Mouse (Mus musculus): ENCODE results near the gene Rps16.

Rps16 gene

DNA sequence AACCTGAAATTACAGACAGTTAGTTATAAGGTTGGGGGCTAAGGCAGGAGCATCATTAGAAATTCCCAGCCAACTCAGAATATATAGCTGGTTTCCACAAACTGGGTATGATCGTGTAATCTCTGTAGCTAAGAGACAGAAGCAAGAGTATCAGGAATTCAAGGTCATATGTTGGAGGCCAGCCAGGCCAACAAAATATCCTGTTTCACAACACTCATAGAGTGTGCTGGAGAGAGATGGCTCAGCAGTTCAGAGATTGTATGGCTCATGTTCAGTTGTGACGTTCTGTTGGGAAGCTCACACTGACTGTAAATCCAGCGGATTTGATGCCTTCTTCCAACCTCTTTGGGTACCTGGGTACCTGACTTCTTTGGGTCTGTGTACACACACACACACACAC, 2.7 kb upstream of the Rps16 start:
- in situ Hi-C loops (cut with MboI, MseI): no loop called here

DNA sequence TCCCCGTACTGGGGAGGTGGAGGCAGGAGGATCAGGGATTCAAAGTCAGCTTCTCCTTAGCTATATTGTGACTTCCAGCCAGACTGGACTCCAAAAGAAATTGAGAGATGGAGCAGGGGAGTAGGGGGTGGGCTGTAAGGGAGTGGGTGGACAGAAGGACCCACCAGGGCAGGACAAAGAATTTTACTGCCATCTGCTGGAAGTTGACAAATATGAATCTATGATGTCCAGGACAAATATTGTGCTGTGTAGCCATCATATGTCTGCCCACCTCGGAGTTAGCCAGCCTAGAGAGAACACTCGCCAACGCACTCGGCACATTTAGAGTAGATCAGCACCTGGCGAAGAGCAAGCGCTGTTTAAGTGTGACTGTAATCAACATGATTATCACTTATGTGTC, 1.9 kb upstream of the Rps16 start:
- in situ Hi-C loops (cut with MboI, MseI): no loop called here

DNA sequence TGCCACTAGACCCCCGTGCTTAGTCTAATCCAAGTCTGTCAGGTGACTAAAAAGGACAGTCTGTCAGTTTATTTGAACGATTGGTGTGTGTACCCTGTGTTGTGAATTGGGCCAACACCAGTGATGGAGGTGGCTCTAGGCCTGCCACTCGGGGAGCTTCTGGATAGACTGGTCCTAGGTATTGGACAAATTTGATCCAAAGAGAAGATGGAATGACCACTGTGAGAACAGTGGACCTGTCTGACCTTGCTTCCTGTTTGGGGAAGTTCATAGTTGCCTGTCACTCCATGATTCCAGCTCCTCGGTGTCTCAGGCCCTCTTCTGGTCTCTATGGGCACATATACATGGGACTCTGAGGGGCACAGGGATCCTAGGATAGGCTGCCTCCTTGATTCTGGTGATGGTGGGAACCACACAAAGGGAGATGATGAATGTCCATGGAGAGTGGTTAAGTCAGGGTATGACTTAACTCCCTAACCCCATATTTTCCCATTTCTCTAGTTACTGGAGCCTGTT, 1.3 kb downstream of the Rps16 start:
- in situ Hi-C loops (cut with MboI, MseI): no loop called here

DNA sequence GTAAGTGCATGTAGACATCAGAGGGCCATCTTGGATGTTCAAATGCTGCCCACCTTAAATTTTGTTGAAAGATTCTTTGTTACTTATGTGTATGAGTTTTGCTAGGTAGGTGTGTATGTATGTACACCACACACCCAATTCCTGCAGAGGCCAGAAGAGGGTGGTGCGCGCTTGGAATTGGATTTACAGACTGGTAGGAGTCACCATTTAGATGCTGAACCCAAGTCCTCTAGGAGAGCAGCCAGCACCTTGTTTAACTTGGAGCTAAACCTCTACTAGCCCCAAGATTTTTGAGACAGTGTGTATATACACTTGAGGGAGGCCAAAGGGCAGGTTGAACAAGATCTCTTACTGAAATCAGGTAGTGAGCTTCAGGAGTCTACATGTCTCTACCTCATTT, 2.8 kb downstream of the Rps16 start:
- in situ Hi-C loops (cut with MboI, MseI): no loop called here

DNA sequence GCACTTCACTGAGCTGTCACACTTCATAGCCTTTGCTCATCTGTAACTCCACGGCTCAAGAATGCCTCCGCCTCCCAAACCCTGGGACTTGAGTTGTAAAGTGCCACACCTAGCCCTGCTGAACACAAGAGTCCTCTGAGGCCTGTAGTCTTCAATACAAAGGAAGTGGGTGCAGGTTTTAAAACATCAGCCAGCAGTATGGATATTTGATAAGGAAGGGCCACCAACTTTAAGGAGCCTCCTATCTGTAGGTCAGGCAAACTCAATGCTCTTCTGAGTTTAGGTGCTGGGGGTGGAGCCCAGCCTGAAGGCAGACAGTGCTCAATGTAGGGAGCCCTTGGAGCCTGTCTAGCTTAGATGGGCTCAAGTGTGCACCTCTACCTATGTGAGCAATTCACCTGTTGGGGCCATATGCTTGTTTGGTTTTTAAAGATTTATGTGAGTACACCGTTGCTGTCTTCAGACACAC, 3.7 kb downstream of the Rps16 start:
- in situ Hi-C loops (cut with MboI, MseI): no loop called here

DNA sequence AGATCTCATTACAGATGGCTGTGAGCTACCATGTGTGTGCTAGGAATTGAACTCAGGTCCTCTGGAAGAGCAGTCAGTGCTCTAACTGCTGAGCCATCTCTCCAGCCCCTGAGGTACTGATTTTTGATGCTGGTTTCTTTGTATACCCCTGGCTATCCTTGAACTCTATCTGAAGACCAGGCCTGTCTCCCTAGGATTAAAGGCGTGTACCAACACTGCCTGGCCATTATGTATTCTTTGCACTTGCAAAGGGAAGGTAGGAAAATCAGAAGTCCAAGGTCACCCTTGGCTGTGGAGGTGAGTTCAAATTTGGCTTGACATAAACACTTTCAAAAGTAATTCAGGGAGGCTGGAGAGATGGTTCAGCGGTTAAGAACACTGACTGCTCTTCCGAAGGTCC, 4.1 kb downstream of the Rps16 start:
- in situ Hi-C loops (cut with MboI, MseI): no loop called here

DNA sequence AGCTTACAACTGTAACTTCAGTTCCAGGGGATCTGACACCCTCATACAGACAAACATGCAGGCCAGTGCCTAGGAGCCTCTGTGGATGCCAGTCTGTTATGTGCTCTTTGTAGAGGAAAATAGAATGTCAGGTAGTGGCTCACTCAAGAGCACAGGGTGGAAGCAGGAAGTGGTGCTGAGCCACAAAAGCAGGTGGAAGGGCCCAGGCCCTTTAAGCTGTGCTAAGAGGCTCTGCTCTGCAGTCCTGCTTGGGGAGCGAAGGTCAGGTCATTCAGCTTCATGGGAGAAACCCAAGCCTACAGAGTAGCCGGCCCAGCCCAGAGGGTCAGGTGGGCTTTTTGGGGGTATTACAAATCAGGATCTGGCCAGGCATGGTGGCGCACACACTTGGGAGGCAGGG, 4.8 kb downstream of the Rps16 start:
- in situ Hi-C loops (cut with MboI, MseI): no loop called here

DNA sequence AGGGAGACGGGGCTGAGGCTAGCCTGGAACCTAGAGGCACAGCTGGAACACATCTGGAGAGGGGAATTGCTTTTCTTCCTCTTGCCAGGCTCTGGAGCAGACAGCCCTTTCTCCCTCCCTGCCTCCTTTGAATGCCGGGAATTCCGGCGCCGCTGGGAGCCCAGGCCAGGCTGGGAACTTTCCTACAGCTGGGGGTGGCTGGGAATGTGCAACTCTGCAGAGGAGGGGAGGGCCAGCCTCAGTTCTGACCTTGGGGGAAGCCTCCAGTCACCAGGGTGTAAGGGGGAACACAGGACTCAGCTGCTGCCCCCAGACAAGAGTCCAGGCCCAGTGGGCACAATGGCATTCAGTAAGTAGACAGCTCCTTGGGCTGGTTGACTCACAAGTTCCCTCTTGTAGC, 6.5 kb downstream of the Rps16 start:
- in situ Hi-C loops (cut with MboI, MseI): no loop called here

DNA sequence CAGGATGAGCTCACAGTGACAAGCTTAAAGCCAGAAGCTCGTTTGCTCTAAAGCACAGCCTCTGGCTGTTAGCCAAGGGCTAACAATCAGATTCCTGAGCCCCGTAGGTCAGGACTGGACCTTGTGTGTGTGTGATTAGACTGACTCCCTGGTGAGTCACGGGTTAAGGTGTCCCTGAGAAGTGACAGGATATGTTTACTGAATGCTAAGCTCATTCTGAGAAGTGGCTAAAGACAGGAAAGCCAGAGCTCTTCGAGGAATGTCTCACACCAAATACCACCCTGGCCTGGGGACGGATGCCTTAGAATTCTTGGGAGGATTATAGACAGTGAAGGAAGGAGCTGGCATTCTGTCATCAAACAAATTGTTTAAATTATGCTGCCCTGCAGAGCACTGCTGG, 7.5 kb downstream of the Rps16 start:
- in situ Hi-C loops (cut with MboI, MseI): no loop called here

DNA sequence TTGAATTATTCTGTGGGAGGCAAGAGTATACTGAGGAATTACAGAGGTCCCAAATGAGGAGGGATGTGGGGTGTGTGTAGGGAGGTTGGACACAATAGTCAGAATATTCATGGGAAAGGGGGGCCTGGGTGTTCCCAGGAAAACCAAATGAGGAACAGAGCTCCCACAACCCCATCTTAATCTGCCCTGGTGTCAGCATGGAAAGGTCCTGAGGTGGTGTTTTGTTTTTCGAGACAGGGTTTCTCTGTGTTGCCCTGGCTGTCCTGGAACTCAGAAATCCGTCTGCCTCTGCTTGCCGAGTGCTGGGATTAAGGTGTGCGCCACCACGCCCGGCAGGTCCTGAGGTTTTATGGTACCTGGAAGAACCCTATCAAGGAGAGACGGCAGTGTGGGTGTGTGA, 8.0 kb downstream of the Rps16 start:
- in situ Hi-C loops (cut with MboI, MseI): no loop called here

DNA sequence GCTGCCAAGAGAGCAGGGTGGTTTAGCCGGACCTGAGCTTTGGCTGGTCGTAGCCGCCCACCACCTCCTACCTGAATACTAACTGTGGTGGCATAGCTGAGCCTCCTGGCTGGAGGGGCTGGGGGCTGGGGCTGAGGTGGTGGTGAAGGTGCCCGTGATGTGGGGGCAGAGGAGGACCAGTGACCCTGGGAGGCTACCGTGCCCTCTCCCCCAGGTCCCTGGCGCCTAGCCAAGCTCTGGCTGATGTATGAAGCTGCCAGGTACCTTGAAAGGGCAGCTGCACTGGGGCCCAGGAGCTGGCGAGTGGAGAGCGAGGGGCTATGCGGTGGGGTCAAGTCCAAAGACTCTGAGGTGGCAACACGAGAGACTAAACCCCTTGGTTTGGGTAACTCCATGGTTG, 9.4 kb downstream of the Rps16 start:
- in situ Hi-C loops (cut with MboI, MseI): no loop called here

DNA sequence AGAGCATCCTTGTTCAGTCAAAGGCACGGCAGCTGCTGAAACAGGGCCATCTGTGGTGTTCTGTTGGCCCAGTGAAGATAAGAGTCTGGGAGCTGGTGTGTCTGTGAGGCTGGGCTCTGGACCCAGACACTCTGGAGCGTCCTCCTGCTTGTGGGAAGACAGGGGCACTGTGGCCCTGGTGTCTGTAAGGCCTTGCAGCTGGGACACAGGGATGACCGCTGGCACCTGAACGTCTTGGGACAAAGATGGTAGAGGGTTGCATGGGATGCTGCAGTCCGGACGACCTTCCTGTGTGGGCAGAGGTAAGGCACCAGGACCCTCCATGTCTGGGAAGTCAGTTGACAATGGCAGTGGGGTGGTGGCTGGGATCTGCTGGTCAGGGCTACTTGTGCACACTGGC, 9.8 kb downstream of the Rps16 start:
- in situ Hi-C loops (cut with MboI, MseI): no loop called here

DNA sequence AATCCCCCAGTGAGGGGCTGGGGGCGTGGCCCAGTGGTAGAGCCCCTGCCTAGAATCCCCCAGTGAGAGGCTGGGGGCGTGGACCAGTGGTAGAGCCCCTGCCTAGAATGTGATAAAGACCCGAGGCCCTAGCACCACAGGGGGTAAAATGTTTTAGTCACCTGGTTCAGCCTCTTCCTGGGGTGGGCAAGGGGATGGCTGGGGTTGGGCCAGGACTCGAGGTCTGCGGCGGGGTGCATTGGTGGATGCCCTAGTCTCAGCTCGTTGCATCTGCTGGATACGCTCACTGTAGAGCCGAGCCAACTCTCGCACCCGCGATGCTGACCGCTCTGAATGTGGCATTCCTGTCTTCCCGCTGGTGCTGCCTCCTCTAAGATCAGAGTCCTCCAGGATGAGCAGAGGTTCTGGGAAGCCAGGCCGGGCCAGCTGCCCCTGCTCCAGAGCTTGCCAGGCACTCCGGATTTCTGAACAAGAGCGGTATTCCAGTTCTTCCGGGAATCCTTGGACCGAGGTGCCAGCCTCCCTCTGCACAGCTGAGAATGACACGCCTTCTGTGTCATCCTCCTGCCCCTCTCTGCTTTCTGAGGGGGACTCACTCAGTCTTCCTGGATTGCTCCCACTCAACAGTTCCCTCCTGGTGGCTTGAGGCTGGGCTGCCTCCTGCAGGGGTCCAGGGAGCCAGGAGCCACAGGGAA, 11.3 kb downstream of the Rps16 start:
- in situ Hi-C loops (cut with MboI, MseI): no loop called here

DNA sequence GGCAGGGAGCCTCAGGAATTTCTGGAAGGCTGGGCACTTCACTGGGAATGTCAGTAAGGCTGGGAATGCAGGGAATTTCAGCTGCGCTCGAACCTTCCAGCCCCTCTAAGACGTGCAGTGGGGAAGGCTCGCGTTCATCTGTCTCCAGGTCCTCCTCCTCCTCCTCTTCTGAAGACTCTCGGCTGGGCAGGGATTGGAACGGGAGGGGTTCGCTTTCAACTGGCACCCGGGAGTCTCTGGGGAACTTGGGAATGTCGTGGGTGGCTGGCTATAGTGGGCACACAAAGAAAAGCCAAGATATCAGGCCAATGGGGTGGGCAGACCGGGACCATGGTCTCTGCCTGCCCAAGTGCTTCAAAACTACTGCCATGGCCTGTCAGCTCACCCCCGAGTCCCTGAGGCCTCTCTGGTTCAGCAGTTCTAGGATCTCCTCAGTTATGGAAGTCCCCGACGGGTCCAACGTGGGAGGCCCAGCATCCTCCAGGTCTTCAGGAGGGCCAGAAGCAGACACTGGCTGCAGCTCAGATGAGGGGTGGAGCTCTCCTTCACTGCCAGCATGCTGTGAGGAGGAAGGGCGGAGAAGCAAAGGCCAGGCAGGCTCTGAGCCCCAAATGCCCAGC, 12.1 kb downstream of the Rps16 start:
- in situ Hi-C loops (cut with MboI, MseI): no loop called here

DNA sequence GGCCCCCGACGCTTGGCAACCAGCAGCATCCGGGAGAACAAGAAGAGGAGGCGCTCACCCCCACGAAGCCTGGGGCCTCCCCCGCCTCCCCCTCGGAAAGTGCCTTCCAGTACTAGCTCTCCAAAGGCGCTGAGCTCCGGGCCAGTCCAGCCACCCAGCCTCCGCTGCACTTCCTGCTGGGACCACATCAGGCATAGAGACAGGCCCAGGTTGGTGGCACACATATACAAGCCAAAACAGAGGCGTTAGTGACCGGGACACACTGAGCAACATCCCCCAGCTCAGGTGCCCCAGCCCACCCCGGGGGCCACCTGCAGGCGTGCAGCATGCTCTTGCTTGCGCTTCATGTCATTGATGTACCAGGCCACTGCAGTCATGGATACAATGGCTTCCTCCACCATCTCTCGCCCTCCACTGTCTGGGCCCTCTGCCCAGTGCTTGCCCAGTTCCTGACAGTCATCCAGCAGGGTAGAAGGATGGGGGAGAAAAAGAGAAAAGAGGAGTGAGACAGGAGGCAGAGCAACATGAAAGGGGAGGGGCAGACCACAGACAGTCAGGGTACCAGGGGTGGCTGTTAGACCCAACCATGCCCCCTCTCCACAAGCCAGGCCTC, 17.3 kb downstream of the Rps16 start:
- in situ Hi-C loops (cut with MboI, MseI): no loop called here

DNA sequence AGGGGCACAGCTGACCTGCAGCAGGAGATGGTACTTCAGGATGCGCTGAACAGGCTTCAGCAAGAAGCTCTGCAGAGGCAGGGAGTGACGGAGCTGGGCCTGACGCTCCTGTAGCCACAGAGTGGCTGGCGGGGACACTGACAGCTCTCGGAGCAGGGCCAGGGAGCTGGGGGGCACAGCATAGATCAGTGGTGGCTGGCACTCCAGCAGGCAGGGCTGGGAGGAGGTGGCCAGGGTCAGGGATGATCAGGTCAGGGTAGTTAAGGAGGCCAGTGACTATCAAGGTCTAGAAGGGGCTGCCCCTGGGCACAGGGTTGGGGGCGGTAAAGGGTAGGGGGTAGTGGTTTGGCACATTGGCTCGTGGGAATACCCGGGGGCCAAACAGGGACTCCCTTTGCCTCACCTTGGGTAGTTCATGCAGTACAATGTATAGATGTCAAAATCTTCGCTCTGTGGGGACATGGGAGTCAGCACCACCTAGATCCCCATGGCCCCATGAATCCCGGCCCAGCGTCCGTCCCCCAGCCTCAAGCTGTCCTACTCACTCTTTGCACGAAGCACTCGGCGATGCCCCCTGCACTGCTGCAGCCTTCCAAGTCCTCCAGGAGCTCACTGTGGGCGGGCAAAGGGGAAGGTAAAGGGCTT, 17.9 kb downstream of the Rps16 start:
- in situ Hi-C loops (cut with MboI, MseI): no loop called here

DNA sequence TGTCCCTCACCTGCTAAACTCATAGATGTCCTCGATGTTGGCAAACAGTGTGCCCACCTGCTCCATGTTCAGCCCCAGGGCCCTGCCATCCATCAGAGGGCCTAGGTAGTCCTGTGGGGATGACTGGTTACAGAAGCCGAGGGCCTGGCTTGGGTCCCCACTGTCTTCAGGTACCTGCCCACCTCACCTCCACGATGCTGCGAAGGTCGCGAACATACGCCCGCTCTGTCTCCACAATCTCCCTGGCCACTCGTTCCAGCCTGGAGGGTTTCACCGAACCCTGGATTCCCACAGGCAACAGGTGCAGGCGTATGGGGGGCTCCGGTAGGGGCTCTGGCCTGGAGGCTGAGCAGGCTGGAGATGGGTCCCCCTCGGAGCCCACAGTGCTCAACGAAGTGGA, 19.6 kb downstream of the Rps16 start:
- in situ Hi-C loops (cut with MboI, MseI): no loop called here

DNA sequence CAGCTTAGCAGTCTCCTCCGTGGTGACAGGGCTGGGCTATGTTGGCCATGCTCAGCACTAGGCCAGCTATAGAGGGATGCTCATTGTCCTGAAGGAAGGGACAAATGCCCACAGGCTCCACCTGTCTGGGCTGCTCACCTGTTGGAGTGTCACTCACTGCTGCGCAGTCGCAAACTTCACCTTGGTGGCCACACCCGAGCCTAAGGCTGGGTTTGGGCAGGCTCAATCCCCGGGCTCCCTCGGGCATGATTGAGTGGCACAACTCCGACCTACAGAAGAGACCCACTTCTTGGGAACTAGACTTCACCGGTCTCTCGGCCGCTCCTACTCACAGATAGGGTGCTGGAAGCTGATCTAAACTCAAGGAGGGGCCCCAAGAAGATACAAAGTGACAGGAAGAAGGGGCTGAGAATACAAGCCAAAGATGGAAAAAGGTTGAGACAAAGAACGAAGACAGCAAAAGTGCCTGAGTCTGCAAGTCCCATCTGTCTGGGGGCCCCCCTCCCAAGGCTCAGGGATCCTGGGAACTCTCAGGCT, 20.6 kb downstream of the Rps16 start:
- in situ Hi-C loops (cut with MboI, MseI): no loop called here

DNA sequence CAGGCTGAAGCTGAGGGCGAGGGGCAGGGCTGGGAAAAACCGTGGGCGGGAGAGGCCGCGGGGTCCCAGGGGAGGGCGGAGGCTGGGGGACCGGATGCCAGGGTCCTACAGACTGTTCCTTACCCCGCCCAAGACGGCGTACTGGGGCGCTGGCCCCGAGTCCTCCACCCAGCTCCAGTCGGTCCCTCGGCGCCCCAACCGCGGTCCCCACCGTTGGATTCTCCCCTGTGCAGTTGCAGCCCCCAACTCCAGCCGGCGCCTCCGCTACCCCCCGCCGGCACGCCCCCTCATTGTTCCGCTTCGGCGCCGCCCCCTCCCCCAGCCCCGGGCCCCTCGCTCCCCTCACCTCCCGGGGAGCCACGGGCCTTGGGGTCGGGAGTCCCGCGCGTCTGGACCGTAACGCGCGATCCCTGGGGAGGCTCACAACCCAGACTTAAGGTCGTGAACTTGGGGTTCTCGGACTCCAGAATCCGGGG, 21.1 kb downstream of the Rps16 start:
- in situ Hi-C loops (cut with MboI, MseI): no loop called here

DNA sequence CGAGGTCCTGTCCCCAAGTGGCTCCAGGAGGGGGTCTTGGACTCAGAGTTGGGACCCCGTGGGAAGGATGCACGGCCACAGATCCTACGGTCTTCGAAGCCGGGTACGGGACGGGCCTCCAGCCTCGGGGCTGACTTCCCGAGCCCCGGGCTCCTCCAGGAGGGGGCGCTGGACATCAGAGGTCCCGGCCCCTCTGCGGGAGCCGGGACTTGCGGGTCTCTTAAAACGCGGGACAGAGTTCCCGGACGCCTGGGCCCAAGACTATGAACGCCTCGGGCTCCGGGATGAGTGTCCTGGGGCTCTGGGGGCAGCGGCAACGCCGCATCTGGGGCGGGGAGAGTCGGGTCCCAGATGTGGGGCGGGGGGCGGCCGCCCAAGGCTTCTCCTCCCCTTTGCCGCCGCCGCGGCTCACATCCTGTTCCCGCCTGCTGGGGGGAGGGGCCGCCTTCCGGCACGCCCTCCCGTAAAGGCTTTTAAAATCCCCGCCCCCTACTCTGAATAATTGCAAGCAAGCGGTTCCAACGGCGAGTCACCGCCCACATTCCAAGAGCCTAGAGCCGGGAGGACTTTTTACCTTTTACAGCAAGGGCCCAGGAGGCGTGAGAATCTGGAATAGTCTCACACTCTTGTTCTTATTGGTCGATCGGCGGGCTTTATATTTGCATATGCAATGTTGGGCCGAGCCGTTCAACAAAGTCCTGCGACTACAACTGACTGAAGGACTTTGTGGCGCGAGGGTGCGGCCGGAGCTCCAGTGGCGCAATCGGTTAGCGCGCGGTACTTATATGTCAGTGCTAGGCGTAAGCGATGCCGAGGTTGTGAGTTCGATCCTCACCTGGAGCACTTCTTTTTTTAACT, 22.0 kb downstream of the Rps16 start, which contains the start of gene Plekhg2:
Plekhg2 (minus strand) TSS at position 349 of the 858 bp plus-strand sequence.
- in situ Hi-C loops (cut with MboI, MseI): no loop called here

DNA sequence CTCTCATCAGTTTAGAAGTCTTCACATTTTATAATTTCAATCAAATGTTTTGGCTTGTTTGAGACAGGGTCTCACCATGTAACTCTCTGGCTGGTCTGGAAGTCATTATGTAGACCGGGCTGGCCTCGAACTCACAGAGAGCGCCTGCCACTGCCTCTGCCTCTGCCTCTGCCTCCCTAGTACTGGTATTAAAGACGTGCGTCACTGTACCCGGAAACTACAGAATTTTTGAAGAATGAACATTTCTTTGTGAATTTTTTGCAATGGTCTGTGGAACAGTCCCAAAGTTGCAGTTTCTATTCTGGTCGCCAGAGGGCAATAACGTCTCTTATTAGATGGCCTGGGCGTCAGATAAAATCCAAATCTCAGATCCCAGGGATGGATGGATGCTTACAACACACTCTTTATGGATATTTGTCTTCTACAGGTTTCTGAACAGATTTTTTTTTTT, 22.7 kb downstream of the Rps16 start:
- in situ Hi-C loops (cut with MboI, MseI): no loop called here
